Mouse (Mus musculus): Measurements from ENCODE around the gene Cald1.
A peak's percentile ranks its signal among the peaks of the same experiment; 100 is the strongest.

Gene Cald1

GRCm38 (mm10) chr6:34716888-34717635 lies 118.8 kb downstream of the Cald1 start:
- DNase-seq (ENCODE audit: extremely low read depth, low read depth, low spot score) = no peak

- DNase-seq (ENCODE audit: extremely low read depth, low read depth, low spot score) = no peak
Measured at GRCm38 (mm10) chr6:34717651-34718050, 119.4 kb downstream of the Cald1 start.

GRCm38 (mm10) chr6:34719141-34719680 lies 120.9 kb downstream of the Cald1 start:
- no peak for DNase-seq (ENCODE audit: extremely low read depth, low read depth, low spot score)

- no peak for DNase-seq (ENCODE audit: extremely low read depth, low read depth, low spot score)
Measured at GRCm38 (mm10) chr6:34720447-34720846, 122.1 kb downstream of the Cald1 start.

- DNase-seq (ENCODE audit: extremely low read depth, low read depth, low spot score) = peak; percentile 83
Measured at GRCm38 (mm10) chr6:34721740-34722139, 123.4 kb downstream of the Cald1 start.

DNA sequence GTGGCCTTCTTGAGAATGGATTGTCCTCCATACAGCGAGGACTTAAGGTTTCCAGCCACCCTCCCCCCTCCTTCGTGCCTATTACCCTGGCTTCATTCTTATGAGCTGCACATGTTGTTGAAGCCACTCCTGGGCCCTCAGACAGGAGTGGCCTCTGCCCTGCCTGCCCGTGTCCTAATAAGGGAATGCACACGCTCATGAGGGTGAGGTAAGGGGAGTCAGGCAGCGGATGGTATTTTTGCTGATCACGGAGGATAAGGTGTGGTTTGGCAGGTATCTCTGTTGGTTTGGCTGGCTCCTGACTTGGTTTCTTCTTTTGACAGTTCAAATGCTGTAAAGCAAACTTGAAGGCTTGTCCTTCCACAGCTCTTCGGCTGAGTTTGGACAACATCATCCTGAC lies 124.4 kb downstream of the Cald1 start:
- no peak for DNase-seq (ENCODE audit: extremely low read depth, low read depth, low spot score)

DNA sequence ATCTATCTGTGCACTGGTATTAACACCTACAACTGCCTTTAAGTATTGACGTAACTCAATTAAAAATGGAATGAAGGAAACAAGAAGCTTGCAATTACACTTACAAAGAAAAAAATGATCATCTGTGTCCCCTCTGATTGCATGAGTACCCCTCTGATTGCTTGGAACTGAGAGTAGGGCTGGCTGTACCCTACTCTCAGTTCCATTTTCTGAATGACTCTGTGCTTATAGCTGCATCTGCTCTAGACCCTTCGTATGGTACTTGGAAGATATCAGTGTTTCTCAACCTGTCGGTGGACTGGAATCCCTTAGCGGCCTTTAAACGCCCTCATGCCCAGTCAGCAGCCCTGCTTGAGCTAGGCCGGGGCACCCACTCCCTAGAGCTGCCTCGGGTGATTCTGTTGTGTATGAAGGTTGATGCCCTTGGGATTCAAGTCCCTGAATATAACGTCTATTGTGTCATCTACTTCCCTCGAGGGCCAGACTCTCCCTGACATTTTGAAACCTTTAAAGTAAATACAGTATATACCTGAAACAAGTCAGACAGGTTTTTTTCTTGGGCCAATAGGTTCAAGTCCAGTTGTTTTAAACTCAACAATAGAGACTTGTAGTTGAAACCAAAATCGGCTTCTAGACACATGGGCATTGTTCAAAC lies 125.1 kb downstream of the Cald1 start:
- DNase-seq (ENCODE audit: extremely low read depth, low read depth, low spot score) = peak; percentile 68

- DNase-seq (ENCODE audit: extremely low read depth, low read depth, low spot score) = no peak
Measured at GRCm38 (mm10) chr6:34725660-34726059, 127.4 kb downstream of the Cald1 start.

DNA sequence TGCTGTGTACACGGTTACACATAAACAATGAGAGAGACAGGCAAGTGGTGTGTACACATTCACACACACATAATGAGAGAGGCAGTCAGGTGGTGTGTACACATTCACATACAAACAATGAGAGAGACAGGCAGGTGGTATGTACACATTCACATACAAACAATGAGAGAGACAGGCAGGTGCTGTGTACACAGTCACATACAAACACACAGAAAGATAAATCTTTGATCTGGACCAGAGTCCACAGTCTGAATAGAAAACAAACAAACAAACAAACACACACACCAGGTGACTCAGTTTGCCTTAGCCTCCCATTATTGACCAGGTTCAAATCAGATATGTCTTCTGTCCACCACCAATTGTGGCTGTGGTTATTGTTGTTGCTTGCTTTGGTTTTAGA lies 127.8 kb downstream of the Cald1 start:
- DNase-seq (ENCODE audit: extremely low read depth, low read depth, low spot score) = no peak

DNA sequence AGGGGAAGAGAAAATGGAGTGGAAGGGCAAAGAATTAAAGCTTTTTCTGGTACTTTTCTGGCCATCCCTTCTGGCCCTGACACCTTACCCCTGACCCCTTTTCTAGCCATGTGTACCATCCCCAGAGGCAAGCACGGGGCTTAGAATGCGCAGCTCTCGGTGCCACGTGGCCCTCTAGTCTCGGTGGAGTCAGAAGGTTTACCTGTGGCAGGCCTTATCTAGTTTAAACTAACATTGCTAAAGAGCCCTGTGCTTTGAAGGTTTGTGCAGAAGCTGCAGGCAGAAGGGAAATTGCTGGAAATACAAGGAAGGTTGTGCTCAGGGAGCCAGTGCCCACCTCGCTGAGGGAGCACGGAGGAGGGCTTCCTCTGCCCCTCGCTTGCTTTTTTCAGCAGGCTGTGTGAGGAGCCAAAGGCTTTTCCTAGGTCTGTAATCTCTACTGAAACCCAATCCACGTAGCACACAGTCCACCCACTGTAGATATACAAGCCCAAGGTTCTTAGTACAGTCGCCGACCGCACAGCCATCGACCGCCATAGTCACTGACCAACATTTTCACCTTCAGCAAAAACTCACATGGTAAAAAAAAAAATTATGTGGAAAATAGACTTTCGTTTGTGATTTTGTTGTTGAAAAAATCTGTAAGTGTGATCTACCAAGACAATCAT lies 129.2 kb downstream of the Cald1 start:
- no peak for DNase-seq (ENCODE audit: extremely low read depth, low read depth, low spot score)

DNA sequence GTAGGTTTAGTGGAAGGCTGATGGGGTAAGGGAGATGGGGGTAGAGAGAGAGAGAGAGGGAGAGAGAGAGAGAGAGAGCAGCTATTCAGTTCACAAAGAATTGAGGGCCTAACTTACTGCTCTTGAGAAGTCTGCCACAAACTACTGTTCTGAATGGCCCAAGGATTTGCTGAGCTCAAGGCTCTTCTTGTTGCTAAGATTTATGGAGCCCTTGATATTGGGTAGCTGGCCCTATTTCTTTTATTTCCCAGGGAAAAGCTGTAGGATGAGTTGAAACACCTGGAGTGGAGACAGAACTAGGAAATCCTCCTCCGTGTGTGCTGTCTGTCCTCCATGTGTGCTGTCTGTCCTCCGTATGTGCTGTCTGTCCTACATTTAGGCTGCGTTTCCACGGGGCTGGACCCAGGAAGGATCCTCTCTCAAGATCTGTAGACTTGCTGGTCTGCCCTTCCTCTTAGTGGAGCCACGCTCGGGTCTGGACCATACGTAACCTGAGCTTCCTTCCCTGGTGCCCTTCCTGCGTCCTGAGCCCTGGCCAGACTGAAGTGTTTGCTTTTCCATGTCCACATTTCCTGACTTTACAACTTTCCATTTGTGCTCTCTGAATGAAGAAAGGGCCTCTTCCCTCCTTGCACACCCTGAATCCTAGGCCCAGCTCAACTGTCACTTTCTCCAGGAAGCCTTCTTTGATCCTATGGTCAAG lies 131.3 kb downstream of the Cald1 start:
- no peak for DNase-seq (ENCODE audit: extremely low read depth, low read depth, low spot score)

DNA sequence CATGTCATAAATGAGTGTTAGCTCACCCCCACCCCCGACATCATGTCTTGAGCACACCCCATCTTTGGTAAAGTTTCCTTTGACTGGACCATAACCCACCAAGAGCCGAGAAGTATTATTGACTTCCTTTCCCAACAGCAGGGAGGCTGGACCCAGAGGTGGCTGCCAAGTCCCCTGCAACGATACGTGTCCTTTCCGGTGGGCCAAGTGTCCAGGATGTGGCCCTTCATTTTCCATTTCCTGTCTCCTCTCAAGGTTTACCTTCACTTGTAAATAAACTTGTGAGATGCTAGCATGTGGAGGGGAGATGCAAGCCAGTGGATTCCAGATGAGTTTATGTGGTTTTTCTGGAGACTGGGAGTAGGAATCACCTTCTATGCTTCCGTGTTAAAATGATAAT lies 132.7 kb downstream of the Cald1 start:
- DNase-seq (ENCODE audit: extremely low read depth, low read depth, low spot score) = no peak

DNA sequence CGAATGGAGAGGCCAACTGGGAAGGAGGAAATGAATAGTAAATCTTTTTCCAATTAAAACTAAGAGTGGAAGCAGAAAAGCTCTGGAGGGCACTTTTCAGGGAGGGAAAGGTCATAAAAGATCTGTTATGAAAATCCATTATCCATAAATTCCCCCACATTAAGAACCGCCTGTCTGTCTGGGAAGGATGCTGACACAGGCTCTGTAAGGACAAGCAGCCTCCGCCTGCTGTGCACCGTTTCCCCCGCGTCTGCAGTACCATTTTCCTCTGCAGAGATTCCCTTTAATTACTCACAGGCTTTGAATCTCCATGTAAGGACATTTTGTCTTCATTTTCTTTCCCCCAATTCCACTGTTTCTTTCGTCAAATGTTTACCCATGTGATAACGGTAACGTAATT lies 133.2 kb downstream of the Cald1 start:
- no peak for DNase-seq (ENCODE audit: extremely low read depth, low read depth, low spot score)

- no peak for DNase-seq (ENCODE audit: extremely low read depth, low read depth, low spot score)
Measured at GRCm38 (mm10) chr6:34734940-34735695, 136.8 kb downstream of the Cald1 start.

DNA sequence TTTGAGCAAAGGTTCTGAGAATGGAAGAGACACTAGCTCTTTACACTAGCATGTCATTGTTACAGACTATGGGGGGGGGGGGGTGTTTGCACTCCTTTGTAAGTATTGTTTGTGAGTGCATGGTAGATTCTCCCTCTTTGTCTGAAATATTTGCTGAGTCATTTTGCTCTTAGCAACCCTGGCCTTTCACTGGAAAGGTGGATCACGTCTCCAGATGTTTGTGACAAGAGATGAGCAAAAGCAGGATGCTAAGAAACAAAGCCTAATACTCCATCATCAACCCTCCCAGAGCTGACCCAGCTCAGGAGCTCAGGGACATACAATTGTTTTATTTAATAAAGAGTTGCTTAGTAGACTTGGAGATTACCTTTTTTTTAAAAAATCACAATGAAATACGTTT lies 138.6 kb downstream of the Cald1 start:
- no peak for DNase-seq (ENCODE audit: extremely low read depth, low read depth, low spot score)

GRCm38 (mm10) chr6:34743946-34744345 lies 145.6 kb downstream of the Cald1 start:
- no peak for DNase-seq (ENCODE audit: extremely low read depth, low read depth, low spot score)

GRCm38 (mm10) chr6:34747846-34748245 lies 149.5 kb downstream of the Cald1 start:
- DNase-seq (ENCODE audit: extremely low read depth, low read depth, low spot score) = no peak

DNA sequence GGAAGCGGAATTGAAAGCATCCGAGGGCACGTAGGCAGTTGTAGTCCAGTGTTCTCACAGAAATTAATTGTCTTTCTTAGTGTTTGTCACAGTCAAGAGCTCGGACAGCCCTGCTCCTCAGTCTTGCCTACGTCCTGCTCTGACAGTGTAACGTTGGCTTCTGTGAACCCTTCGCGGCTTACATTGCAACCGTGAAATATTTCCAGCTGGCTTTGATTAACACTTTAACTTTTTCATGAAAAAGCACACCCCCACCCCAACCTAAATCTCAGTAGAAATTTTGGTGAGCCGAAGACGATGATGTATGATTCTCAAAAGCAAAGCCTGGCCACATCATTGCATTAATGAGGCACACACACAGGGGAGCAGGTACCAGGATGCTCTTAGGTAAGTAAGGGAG lies 150.3 kb downstream of the Cald1 start:
- DNase-seq (ENCODE audit: extremely low read depth, low read depth, low spot score) = no peak

- no peak for DNase-seq (ENCODE audit: extremely low read depth, low read depth, low spot score)
Measured at GRCm38 (mm10) chr6:34749526-34749925, 151.2 kb downstream of the Cald1 start.

DNA sequence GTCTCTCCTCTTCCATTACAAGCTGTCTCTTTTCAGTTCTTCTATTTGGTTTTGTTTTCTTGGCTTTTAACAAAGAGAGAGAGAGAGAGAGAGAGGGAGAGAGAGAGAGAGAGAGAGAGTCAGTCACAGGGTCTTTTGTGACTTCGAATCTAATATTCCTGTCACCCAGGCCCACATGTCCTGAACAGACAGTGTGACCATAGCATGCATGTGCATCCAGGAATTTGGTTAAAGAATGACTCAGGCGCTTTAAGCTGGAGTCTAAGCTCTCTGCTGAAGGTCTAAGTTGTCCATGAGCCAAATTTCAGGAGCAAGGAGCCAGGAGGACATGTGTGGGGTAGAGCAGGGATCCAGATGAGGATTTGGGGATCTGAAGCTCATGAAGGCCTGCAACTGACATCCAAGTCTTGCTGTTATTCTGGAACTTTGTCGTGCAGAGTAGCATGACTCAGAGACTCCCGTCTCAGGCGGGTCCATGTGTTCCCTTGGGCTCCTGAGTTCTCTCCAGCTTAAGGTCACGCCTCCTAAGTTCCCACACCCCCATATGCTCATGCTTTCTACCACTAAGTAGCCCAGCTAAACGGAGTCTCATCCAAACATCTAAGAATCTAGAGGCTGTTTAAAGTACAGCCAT lies 152.3 kb downstream of the Cald1 start:
- DNase-seq (ENCODE audit: extremely low read depth, low read depth, low spot score) = no peak

Data from fat pad, adult 2 months (tissue).